In genomic region chr6:140953721-140954120, GRCm38 (mm10) we compare ENCODE assay signal across 14 mouse cellular contexts.
DNase-seq lines count a peak whose midpoint lies in the region; ATAC-seq and TF ChIP-seq lines count a peak whose summit lies in the region.
"Had no signal": no experiment of that assay in that cellular context is flagged by ENCODE, and none has a peak within 500 bp of the region (broad histone marks: within the 10 kb centered on the region; RNA-seq: fewer than 3 reads in every experiment).

No protein-coding gene starts in this region.

- H3K27ac ChIP-seq in cerebellum, adult 2 months (ENCODE audit: insufficient read depth, low read length) = peak overlapping the region; percentile 33; the same call in 1 of the 2 replicates
- H3K27ac ChIP-seq: heart, embryonic 10.5 days; midbrain, embryonic 12.5 days had no signal

- peaks cover 4% of the 10 kb centered on the region; the same call in 1 of the 2 replicates for H3K4me1 ChIP-seq in cerebellum, adult 2 months (ENCODE audit: control insufficient read depth, insufficient read depth, low read length)
- H3K4me1 ChIP-seq: heart, embryonic 10.5 days had no signal

- H3K27me3 ChIP-seq in cerebellum, adult 2 months (ENCODE audit: control insufficient read depth, insufficient read depth, low read length) = no peaks in the 10 kb centered on the region
- H3K27me3 ChIP-seq: midbrain, embryonic 12.5 days had no signal

- no peak for DNase-seq in frontal cortex, postnatal 25 days (ENCODE audit: low spot score in 2 of 2)
- peak; percentile 63 for DNase-seq in right cerebral cortex, adult 18-20 months
- DNase-seq in right cerebral cortex, postnatal 10 days (ENCODE audit: low spot score in 2 of 2) = no peak
- peak; percentile 31 to 80 for DNase-seq in cerebellum, adult 2 months
- no peak for DNase-seq in urinary bladder, adult 2 months (ENCODE audit: low spot score)
- DNase-seq in urinary bladder, postnatal 14 days (ENCODE audit: low spot score) = no peak
- DNase-seq: heart, postnatal 36 days; kidney, adult 11 months; kidney, postnatal 36 days; lung, postnatal 10 days; thymus, postnatal 14 days had no signal

- no peak overlapping the region for H3K4me3 ChIP-seq in cerebellum, adult 2 months (replicated peaks; ENCODE audit: insufficient read depth, low read depth, low read length)
- H3K4me3 ChIP-seq: heart, embryonic 10.5 days; midbrain, embryonic 12.5 days had no signal

- TF ChIP-seq CTCF in cerebellum, adult 2 months (IDR thresholded peaks at IDR 0.05; ENCODE audit: borderline replicate concordance, insufficient read depth, low read depth, low read length) = no peak

- WGBS in cerebellum, adult 2 months = 35% methylated on average over 1 of the region's 1 CpGs

- TF ChIP-seq POLR2A in cerebellum, adult 2 months (IDR thresholded peaks at IDR 0.05; ENCODE audit: borderline replicate concordance, insufficient read depth, low read length) = no peak

- ATAC-seq in frontal cortex, adult (ENCODE audit: low TSS enrichment) = peak; percentile 92

Comparison
In these comparisons a context has a peak if more than half of its experiments do, and no peak if none do; other contexts are left out.
1. DNase-seq: peak in right cerebral cortex, adult 18-20 months (single experiment) and cerebellum, adult 2 months (2 of 2); none in frontal cortex, postnatal 25 days (0 of 2), right cerebral cortex, postnatal 10 days (0 of 2), urinary bladder, adult 2 months (single experiment) and urinary bladder, postnatal 14 days (single experiment).